Mouse (Mus musculus) liver, adult 10 weeks (tissue): Measurements from ENCODE around the gene Slc9a5. TPM values are rescaled to one million over a fixed set of nuclear protein-coding genes. Genes with fewer than 3 reads are reported as not detected.

Source experiments
- polyA plus RNA-seq: library from polyadenylated mRNA; stranded (reverse); fragments of 350-450 nt; fragmentation: Illumina TruSeq; extraction: RNeasy Lipid Tissue Mini Kit (QIAGEN cat#74804); gene quantifications from one replicate; pipeline ENCODE4 v1.2.3, GENCODE M21; 2014; ENCODE audit warnings: low read depth, low replicate concordance

The Slc9a5 gene
- polyA plus RNA-seq: not detected

GRCm38 (mm10) chr8:105348450-105349095, at the start of gene Slc9a5:
Gene Slc9a5, plus strand, starts transcription at chr8:105348843.

GRCm38 (mm10) chr8:105305211-105306145, 43.2 kb upstream of the Slc9a5 start, which contains the start of gene Elmo3:
Gene Elmo3, plus strand, starts transcription at chr8:105305601.

DNA sequence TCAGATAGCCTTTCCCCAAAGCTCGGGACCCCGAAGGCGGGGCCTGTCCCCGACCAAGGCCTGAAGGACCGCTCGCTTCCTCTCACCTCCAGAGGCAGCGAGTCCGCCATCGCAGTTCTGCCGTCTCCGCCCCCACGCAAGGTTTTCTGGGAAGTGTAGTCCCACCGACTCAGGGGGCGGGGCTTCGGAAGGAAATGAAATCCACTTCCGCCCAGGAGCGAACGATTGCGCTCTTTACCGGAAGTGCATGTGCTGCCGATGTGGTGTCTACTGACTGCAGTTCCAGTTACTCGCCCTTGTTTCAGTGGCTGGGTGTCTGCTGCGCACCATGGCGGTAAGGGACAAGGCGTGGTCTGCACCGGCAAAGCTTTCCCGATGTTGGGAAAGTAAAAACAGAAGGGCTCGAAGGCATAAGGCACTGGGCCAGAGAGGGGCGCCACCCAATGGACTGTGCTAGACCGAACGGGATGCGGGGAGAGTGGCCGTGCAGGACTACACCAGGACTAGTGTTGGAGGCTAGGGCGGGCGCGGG, 22.4 kb upstream of the Slc9a5 start, which contains the start of the genes Lrrc29 and Tmem208:
TSS of gene Lrrc29 (minus strand) at position 138 of the 532 bp plus-strand sequence.
TSS of gene Tmem208 (plus strand) at position 214 of the 532 bp plus-strand sequence.

GRCm38 (mm10) chr8:105347428-105348221, 1.0 kb upstream of the Slc9a5 start, which contains the start of gene Fhod1:
Gene Fhod1, minus strand, starts transcription at chr8:105347953.

GRCm38 (mm10) chr8:105373032-105373431, 24.4 kb downstream of the Slc9a5 start, which contains the start of gene Plekhg4:
Gene Plekhg4, plus strand, starts transcription at chr8:105373274.

DNA sequence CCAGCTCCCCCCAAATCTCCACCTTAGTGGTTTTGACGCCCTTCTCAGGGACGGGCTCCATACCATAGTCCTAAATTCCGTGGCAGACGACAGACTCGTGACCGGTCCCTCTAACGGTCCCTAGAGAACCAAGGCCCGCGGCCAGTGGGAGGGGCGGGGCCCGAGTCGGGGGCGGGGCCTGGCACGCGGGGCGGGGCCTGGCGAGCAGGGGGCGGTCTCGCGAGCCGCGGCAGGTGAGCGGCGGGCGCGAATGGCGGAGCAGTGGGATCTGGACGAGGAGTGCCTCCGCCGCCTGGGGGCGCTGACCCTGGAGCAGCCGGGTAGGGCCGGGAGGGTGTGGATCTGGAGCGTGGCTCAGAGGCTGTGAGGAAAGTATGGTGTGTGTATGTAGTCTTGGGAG, 64.7 kb downstream of the Slc9a5 start, which contains the start of the genes Kctd19 and Lrrc36:
TSS of gene Kctd19 (minus strand) at position 112 of the 400 bp plus-strand sequence.
TSS of gene Lrrc36 (plus strand) at position 181 of the 400 bp plus-strand sequence.

Other genes with a start within 250 kb of the Slc9a5 start
- gene Ces4a, start 217.0 kb upstream of the Slc9a5 start, polyA plus RNA-seq: 0.56 TPM
- gene Cbfb, start 178.2 kb upstream of the Slc9a5 start, polyA plus RNA-seq: 31.0 TPM
- gene D230025D16Rik, start 123.7 kb upstream of the Slc9a5 start, polyA plus RNA-seq: 44.6 TPM
- gene B3gnt9, start 93.7 kb upstream of the Slc9a5 start, polyA plus RNA-seq: not detected
- gene Tradd, start 84.2 kb upstream of the Slc9a5 start, polyA plus RNA-seq: 0.82 TPM
- gene Fbxl8, start 84.2 kb upstream of the Slc9a5 start, polyA plus RNA-seq: 0.21 TPM
- not detected for gene Hsf4, start 79.0 kb upstream of the Slc9a5 start, polyA plus RNA-seq
- gene Nol3, start 72.7 kb upstream of the Slc9a5 start, polyA plus RNA-seq: 0.24 TPM
- 0.21 TPM for gene 4931428F04Rik, start 59.0 kb upstream of the Slc9a5 start, polyA plus RNA-seq
- gene Exoc3l, start 52.7 kb upstream of the Slc9a5 start, polyA plus RNA-seq: not detected
- 4.1 TPM for gene E2f4, start 51.2 kb upstream of the Slc9a5 start, polyA plus RNA-seq
- gene Elmo3, start 43.2 kb upstream of the Slc9a5 start, polyA plus RNA-seq: 3.2 TPM
- gene Lrrc29, start 22.6 kb upstream of the Slc9a5 start, polyA plus RNA-seq: 0.24 TPM
- gene Tmem208, start 22.5 kb upstream of the Slc9a5 start, polyA plus RNA-seq: 17.8 TPM
- 0.13 TPM for gene Fhod1, start 890 bp upstream of the Slc9a5 start, polyA plus RNA-seq
- gene Plekhg4, start 24.4 kb downstream of the Slc9a5 start, polyA plus RNA-seq: not detected
- gene Kctd19, start 64.7 kb downstream of the Slc9a5 start, polyA plus RNA-seq: not detected
- not detected for gene Lrrc36, start 64.7 kb downstream of the Slc9a5 start, polyA plus RNA-seq
- gene Tppp3, start 122.7 kb downstream of the Slc9a5 start, polyA plus RNA-seq: not detected
- 0.29 TPM for gene Zdhhc1, start 148.1 kb downstream of the Slc9a5 start, polyA plus RNA-seq
- not detected for gene Hsd11b2, start 169.9 kb downstream of the Slc9a5 start, polyA plus RNA-seq
- 22.2 TPM for gene Atp6v0d1, start 217.2 kb downstream of the Slc9a5 start, polyA plus RNA-seq